Mouse (Mus musculus) heart, embryonic 12.5 days (tissue): ENCODE data around the gene Cic. TPM values are rescaled to one million over a fixed set of nuclear protein-coding genes. Genes with fewer than 3 reads are reported as not detected.

ENCODE experiments used
- ATAC-seq: fragments of 200-750 bp; cut with Nextera tagmentation; 2 replicates; pipeline ENCODE4 v1.8.0; 2017; ENCODE audit warnings: moderate TSS enrichment, moderate library complexity; ENCODE audit not compliant: insufficient number of reproducible peaks, low FRiP score
- H3K27ac ChIP-seq: fragments of 300-500 bp; sonication (generic); 2 replicates; pipeline ENCODE4 v1.5.1; 2016; ENCODE audit warnings: mild to moderate bottlenecking, moderate library complexity; ENCODE audit not compliant: poor library complexity, severe bottlenecking
- H3K27me3 ChIP-seq: fragments of 300-500 bp; sonication (generic); replicated peaks from 2 replicates; pipeline ENCODE4 v1.6.1; 2016; ENCODE audit warnings: mild to moderate bottlenecking, moderate library complexity
- H3K36me3 ChIP-seq: fragments of 300-500 bp; sonication (generic); 2 replicates; pipeline ENCODE4 v1.6.1; 2016; ENCODE audit warnings: mild to moderate bottlenecking, moderate library complexity
- H3K4me1 ChIP-seq: fragments of 300-500 bp; sonication (generic); replicated peaks from 2 replicates; pipeline ENCODE4 v1.6.1; 2016; ENCODE audit warnings: mild to moderate bottlenecking
- H3K4me2 ChIP-seq: fragments of 300-500 bp; sonication (generic); 2 replicates; pipeline ENCODE4 v1.6.1; 2016; ENCODE audit warnings: mild to moderate bottlenecking, moderate library complexity
- H3K4me3 ChIP-seq: fragments of 300-500 bp; sonication (generic); 2 replicates; pipeline ENCODE4 v1.5.1; 2016; ENCODE audit warnings: mild to moderate bottlenecking
- H3K9ac ChIP-seq: fragments of 300-500 bp; sonication (generic); 2 replicates; pipeline ENCODE4 v1.6.1; 2016; ENCODE audit warnings: mild to moderate bottlenecking, moderate library complexity
- H3K9me3 ChIP-seq: fragments of 300-500 bp; sonication (generic); replicated peaks from 2 replicates; pipeline ENCODE4 v1.6.1; 2016; ENCODE audit warnings: mild to moderate bottlenecking, moderate library complexity
- WGBS: fragments of 180-500 bp; shearing (Covaris S2); methylation state at CpG from one replicate; pipeline ENCODE4 v1.1.7; 2016; 5-methylcytosine and 5-hydroxymethylcytosine counted together
- polyA plus RNA-seq: library from polyadenylated mRNA; unstranded; fragments of >200 nt; fragmentation: Nextera tagmentation; extraction: Ambion mirVana; gene quantifications from 2 replicates; pipeline ENCODE4 v1.2.1, GENCODE M21; 2016

Gene Cic
- polyA plus RNA-seq, 1 experiment from 2014 or later: 28.8 TPM

DNA sequence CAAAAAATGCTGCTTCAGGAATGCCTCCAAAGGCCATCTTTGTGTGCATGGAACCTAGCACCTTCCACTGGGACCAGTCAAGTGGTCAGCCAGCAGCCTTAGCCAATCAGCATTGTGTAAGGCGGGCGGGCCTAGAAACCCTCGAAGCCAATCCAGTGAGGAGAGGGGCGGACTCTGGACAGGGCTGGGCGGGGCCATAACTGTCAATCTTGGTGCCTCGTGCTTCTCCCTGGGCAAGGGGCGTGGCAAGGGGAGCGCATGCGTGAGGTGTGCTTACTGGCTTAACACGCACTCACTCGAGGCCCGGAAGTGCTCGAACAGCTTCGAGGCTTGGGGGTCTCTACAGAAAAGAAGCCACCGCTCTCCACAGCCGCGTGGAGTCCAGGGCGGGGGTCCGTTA, 33.6 kb downstream of the Cic start, which contains the start of gene Prr19:
Gene Prr19, plus strand, starts transcription at position 349 of the 400 bp plus-strand sequence.
- Histone ChIP-seq H3K9me3 (no peaks in the 10 kb centered on the region), H3K27me3 (peaks cover 34% of the 10 kb centered on the region), H3K4me3 (no peak within 1 kb of the TSS), H3K36me3 (peaks cover 1% of the 10 kb centered on the region), H3K4me2 (no peak within 1 kb of the TSS), H3K9ac (no peak within 1 kb of the TSS), H3K27ac (no peak within 1 kb of the TSS), H3K4me1 (peaks cover 26% of the 10 kb centered on the region)
- no peak for ATAC-seq
- WGBS: 53% methylated on average over 19 of the region's 19 CpGs

- Histone ChIP-seq H3K27ac (no peak overlapping the region), H3K4me2 (no peak overlapping the region), H3K4me3 (no peak overlapping the region), H3K4me1 (peaks cover 15% of the 10 kb centered on the region), H3K9me3 (no peaks in the 10 kb centered on the region), H3K36me3 (no peaks in the 10 kb centered on the region), H3K9ac (no peak overlapping the region), H3K27me3 (peaks cover 52% of the 10 kb centered on the region)
- 49% methylated on average over 9 of the region's 9 CpGs for WGBS
- no peak for ATAC-seq
Measured at GRCm38 (mm10) chr7:25303003-25303684, 35.6 kb downstream of the Cic start.

DNA sequence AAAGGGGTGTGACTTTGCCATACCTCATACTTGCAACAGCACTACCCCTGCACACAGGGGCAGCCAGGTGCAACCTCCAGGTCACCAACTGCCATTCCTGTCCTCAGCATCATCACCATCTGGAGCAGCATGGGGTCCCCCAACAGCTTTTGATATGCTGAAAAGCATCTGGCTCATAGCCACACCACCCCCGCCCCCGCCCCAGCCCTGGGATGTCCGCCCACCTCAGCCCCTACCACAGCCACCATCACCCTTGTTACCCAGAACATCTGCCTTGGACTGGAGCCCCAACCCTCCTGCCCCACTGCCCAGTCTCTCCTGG, 36.1 kb downstream of the Cic start:
- no peak overlapping the region for H3K27ac ChIP-seq
- ATAC-seq: no peak
- WGBS: 72% methylated on average over 3 of the region's 3 CpGs

GRCm38 (mm10) chr7:25305481-25305880, 38.0 kb downstream of the Cic start:
- Histone ChIP-seq H3K27me3 (peaks cover 70% of the 10 kb centered on the region), H3K9me3 (no peaks in the 10 kb centered on the region), H3K27ac (no peak overlapping the region), H3K4me2 (peak overlapping the region; percentile 93), H3K9ac (no peak overlapping the region; the same call in 1 of the 2 replicates), H3K4me3 (peak overlapping the region; percentile 59), H3K36me3 (no peaks in the 10 kb centered on the region), H3K4me1 (peaks cover 10% of the 10 kb centered on the region)
- WGBS: 2% methylated on average over 2 of the region's 2 CpGs
- ATAC-seq: no peak

More for the DNA sequence above, 36.1 kb downstream of the Cic start:
- no peak overlapping the region for H3K4me2 ChIP-seq
- no peak overlapping the region for H3K4me3 ChIP-seq
- no peak overlapping the region for H3K9ac ChIP-seq
- H3K4me1 ChIP-seq: peaks cover 10% of the 10 kb centered on the region
- peaks cover 57% of the 10 kb centered on the region for H3K27me3 ChIP-seq
- no peaks in the 10 kb centered on the region for H3K36me3 ChIP-seq
- no peaks in the 10 kb centered on the region for H3K9me3 ChIP-seq

DNA sequence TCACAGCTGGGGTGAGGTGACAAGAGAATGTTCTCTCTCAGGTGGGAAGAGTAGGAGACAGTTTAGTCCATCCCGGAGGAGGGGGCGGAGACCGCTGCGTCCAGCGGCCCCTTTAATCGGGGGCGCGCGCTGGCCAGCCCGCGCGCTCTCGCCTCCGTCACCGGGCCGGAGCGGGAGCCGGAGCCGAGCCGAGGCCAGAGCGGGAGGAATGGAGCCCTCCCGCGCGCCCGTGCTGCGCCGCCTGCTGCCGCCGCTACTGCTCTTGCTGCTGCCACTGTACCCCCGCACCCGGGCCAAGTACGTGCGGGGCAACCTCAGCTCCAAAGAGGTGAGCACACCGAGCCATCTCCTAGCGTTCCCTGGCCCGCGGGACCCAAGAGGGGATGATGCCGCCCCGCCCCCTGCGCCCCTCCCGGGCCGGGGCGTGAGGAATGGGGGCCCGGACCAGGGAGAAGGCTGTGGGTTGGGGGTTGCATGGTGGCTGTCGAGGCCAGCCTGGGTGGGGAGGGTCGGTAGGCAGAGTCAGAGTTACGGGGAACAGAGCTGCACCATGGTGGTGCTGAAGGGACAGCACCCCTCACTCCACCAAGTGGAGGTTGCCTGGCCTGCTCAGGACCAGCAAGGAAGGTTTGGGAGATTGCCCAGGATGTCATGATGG, 38.6 kb downstream of the Cic start, which contains the start of gene Tmem145:
Gene Tmem145, plus strand, starts transcription at position 151 of the 658 bp plus-strand sequence.
- no peak within 1 kb of the TSS for H3K27ac ChIP-seq
- peak within 1 kb of the TSS; percentile 1; the same call in 1 of the 2 replicates for H3K9ac ChIP-seq
- WGBS: under 1% methylated on average over 47 of the region's 47 CpGs
- peaks cover 70% of the 10 kb centered on the region for H3K27me3 ChIP-seq
- H3K9me3 ChIP-seq: no peaks in the 10 kb centered on the region
- peak; percentile 60 for ATAC-seq
- peak within 1 kb of the TSS; percentile 59 for H3K4me3 ChIP-seq
- peak within 1 kb of the TSS; percentile 93 for H3K4me2 ChIP-seq
- no peaks in the 10 kb centered on the region for H3K36me3 ChIP-seq
- peaks cover 10% of the 10 kb centered on the region for H3K4me1 ChIP-seq

- Histone ChIP-seq H3K9ac (no peak overlapping the region), H3K27me3 (peaks cover 71% of the 10 kb centered on the region), H3K4me1 (peaks cover 10% of the 10 kb centered on the region), H3K36me3 (no peaks in the 10 kb centered on the region), H3K4me2 (peak overlapping the region; percentile 93; the same call in 1 of the 2 replicates), H3K9me3 (no peaks in the 10 kb centered on the region), H3K27ac (no peak overlapping the region), H3K4me3 (no peak overlapping the region; the same call in 1 of the 2 replicates)
- ATAC-seq: no peak; the same call in 1 of the 2 replicates
- WGBS: 39% methylated on average over 2 of the region's 2 CpGs
Measured at GRCm38 (mm10) chr7:25306614-25306996, 39.1 kb downstream of the Cic start.

DNA sequence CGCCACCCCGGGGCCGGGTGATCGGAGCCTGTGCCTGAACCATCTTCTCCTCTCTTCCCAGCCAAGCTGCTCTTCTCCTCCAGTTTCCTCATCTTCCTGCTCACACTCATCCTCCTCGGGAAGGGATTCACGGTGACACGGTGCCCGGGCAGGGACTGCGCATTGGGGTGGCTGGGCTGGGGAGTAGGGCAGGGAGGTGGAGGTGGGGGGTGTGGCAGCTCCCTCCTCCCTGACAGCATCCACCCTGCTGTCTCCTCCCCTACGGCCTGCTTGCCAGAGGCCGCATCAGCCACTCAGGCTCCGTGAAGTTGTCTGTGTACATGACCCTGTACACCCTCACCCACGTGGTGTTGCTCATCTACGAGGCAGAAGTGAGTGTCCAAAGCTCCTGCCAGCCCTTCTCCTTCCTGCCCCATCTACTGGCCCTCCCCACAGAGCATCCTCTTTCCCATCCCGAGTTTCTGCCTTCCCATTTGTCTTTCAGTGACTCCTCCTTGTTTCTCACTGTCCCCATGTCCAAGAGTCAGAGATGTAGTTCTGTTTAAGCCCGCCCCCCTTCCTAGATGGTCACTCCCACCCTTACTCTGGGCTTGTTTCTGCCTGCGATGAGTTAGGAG, 41.3 kb downstream of the Cic start:
- no peak for ATAC-seq
- H3K9me3 ChIP-seq: no peaks in the 10 kb centered on the region
- H3K27me3 ChIP-seq: peaks cover 79% of the 10 kb centered on the region
- no peak overlapping the region for H3K4me3 ChIP-seq
- H3K36me3 ChIP-seq: no peaks in the 10 kb centered on the region
- 57% methylated on average over 17 of the region's 17 CpGs for WGBS
- no peak overlapping the region for H3K4me2 ChIP-seq
- H3K4me1 ChIP-seq: peaks cover 10% of the 10 kb centered on the region
- H3K27ac ChIP-seq: no peak overlapping the region
- no peak overlapping the region for H3K9ac ChIP-seq

GRCm38 (mm10) chr7:25309425-25309824, 41.9 kb downstream of the Cic start:
- 81% methylated on average over 9 of the region's 9 CpGs for WGBS
- H3K4me2 ChIP-seq: no peak overlapping the region
- peaks cover 10% of the 10 kb centered on the region for H3K4me1 ChIP-seq
- H3K4me3 ChIP-seq: no peak overlapping the region
- H3K9ac ChIP-seq: no peak overlapping the region
- no peaks in the 10 kb centered on the region for H3K9me3 ChIP-seq
- H3K36me3 ChIP-seq: no peaks in the 10 kb centered on the region
- no peak overlapping the region for H3K27ac ChIP-seq
- H3K27me3 ChIP-seq: peaks cover 81% of the 10 kb centered on the region
- no peak for ATAC-seq

GRCm38 (mm10) chr7:25311193-25311592, 43.7 kb downstream of the Cic start:
- H3K9me3 ChIP-seq: no peaks in the 10 kb centered on the region
- no peaks in the 10 kb centered on the region for H3K36me3 ChIP-seq
- no peak overlapping the region for H3K9ac ChIP-seq
- no peak overlapping the region for H3K27ac ChIP-seq
- H3K4me3 ChIP-seq: no peak overlapping the region
- 76% methylated on average over 11 of the region's 11 CpGs for WGBS
- H3K4me2 ChIP-seq: no peak overlapping the region
- peaks cover 15% of the 10 kb centered on the region for H3K4me1 ChIP-seq
- peaks cover 82% of the 10 kb centered on the region for H3K27me3 ChIP-seq
- no peak for ATAC-seq

GRCm38 (mm10) chr7:25313325-25313724, 45.8 kb downstream of the Cic start:
- Histone ChIP-seq H3K27me3 (peaks cover 63% of the 10 kb centered on the region), H3K9me3 (no peaks in the 10 kb centered on the region), H3K36me3 (no peaks in the 10 kb centered on the region), H3K4me3 (no peak overlapping the region), H3K4me2 (no peak overlapping the region), H3K4me1 (peaks cover 21% of the 10 kb centered on the region), H3K9ac (no peak overlapping the region), H3K27ac (no peak overlapping the region)
- no peak for ATAC-seq
- 26% methylated on average over 7 of the region's 7 CpGs for WGBS

GRCm38 (mm10) chr7:25314606-25315305, 47.3 kb downstream of the Cic start:
- Histone ChIP-seq H3K9me3 (no peaks in the 10 kb centered on the region), H3K4me1 (peaks cover 21% of the 10 kb centered on the region), H3K36me3 (no peaks in the 10 kb centered on the region), H3K4me3 (peak overlapping the region; percentile 48), H3K27me3 (peaks cover 49% of the 10 kb centered on the region), H3K27ac (no peak overlapping the region), H3K4me2 (peak overlapping the region; percentile 75), H3K9ac (peak overlapping the region; percentile 55)
- no peak for ATAC-seq
- WGBS: 1% methylated on average over 51 of the region's 51 CpGs
